Mouse (Mus musculus): ENCODE data around the gene Acer2. TPM values are rescaled to one million over a fixed set of nuclear protein-coding genes. Genes with fewer than 3 reads are reported as not detected.
A peak's percentile ranks its signal among the peaks of the same experiment; 100 is the strongest.
"Not testable (repeated sequence)": the region's sequence is repeated elsewhere in the genome, so short reads cannot be mapped to it uniquely, and the experiment has no call there.

Gene Acer2
- polyA plus RNA-seq (2015; fragmentation: Nextera tagmentation; extraction: Ambion mirVana): 24.6 and 24.7 TPM in 2 replicates

GRCm38 (mm10) chr4:86874146-86874847 is at the start of gene Acer2:
Gene Acer2 (plus strand): TSS chr4:86874396.
- peak within 1 kb of the TSS; percentile 98 for H3K4me2 ChIP-seq
- no peaks in the 10 kb centered on the region for H3K9me3 ChIP-seq
- ATAC-seq (ENCODE audit: insufficient read depth, low FRiP score, low read depth): peak; percentile 97
- no peaks in the 10 kb centered on the region for H3K36me3 ChIP-seq
- no peaks in the 10 kb centered on the region for H3K27me3 ChIP-seq (replicated peaks)
- H3K4me3 ChIP-seq (replicated peaks): peak within 1 kb of the TSS; percentile 69
- H3K4me1 ChIP-seq: peaks cover 5% of the 10 kb centered on the region; the same call in 1 of the 2 replicates
- peak within 1 kb of the TSS; percentile 7; the same call in 1 of the 2 replicates for H3K27ac ChIP-seq
- under 1% methylated on average over 57 of the region's 60 CpGs for WGBS
- peak within 1 kb of the TSS; percentile 71 for H3K9ac ChIP-seq

- H3K36me3 ChIP-seq: peaks cover 29% of the 10 kb centered on the region
- H3K9ac ChIP-seq: no peak overlapping the region
- H3K27ac ChIP-seq: no peak overlapping the region
- H3K4me2 ChIP-seq: no peak overlapping the region
- no peaks in the 10 kb centered on the region for H3K4me1 ChIP-seq
- H3K27me3 ChIP-seq (replicated peaks): no peaks in the 10 kb centered on the region
- H3K9me3 ChIP-seq: no peaks in the 10 kb centered on the region
- 92% methylated on average over 7 of the region's 7 CpGs for WGBS
- H3K4me3 ChIP-seq (replicated peaks): no peak overlapping the region
- no peak for ATAC-seq (ENCODE audit: insufficient read depth, low FRiP score, low read depth)
Measured at GRCm38 (mm10) chr4:86825143-86825542, 49.1 kb upstream of the Acer2 start.

DNA sequence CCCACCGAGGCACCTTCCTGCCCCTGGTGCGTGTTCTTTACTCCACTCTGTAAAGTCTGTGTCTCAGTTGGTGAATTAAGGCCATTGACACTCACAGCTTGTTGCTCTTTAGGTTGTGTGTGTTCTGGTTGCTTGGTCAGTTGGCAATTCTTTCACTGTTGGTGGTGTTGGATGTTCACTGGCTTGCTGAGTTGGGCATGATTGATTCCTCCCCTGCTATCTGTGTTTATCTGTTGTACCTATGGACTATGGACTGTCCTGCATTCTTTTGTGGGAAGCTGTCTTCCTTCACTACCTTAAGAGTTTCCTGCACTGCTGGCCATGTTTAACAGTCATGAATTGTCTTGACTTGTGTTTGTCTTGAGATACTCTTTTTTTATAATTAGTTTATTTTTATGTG is 42.3 kb upstream of the Acer2 start:
- H3K9ac ChIP-seq: no peak overlapping the region
- no peak overlapping the region for H3K27ac ChIP-seq
- no peak overlapping the region for H3K4me3 ChIP-seq (replicated peaks)
- no peaks in the 10 kb centered on the region for H3K27me3 ChIP-seq (replicated peaks)
- no peaks in the 10 kb centered on the region for H3K4me1 ChIP-seq
- H3K36me3 ChIP-seq: peaks cover 19% of the 10 kb centered on the region
- H3K9me3 ChIP-seq: no peaks in the 10 kb centered on the region
- H3K4me2 ChIP-seq: no peak overlapping the region
- no peak for ATAC-seq (ENCODE audit: insufficient read depth, low FRiP score, low read depth)
- WGBS: 90% methylated on average over 2 of the region's 2 CpGs

- 100% methylated on average over 2 of the region's 2 CpGs for WGBS
- H3K36me3 ChIP-seq: peaks cover 33% of the 10 kb centered on the region
Measured at GRCm38 (mm10) chr4:86841141-86841540, 33.1 kb upstream of the Acer2 start.

DNA sequence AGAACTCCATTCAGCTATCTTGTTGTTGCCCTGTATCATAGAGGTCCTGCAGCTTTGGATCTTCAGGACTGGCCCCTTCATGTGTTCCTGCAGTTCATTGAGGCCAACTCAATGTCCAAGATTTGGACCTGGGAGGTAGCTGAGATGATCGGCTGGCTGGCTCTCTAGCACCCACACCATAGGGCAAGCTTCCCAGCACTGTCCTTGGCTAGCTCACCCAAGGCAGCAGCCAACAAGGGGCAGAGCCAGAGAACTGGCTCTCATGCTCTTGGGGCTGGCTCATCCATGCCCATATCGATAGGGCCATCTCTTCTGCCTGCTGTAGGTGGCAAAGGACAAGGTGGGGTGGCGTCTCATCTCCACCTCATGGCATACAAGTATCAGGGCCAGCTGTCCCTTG is 28.8 kb upstream of the Acer2 start:
- Histone ChIP-seq H3K4me2 (no peak overlapping the region), H3K9me3 (no peaks in the 10 kb centered on the region), H3K27me3 (replicated peaks) (no peaks in the 10 kb centered on the region), H3K9ac (no peak overlapping the region), H3K36me3 (peaks cover 24% of the 10 kb centered on the region), H3K27ac (no peak overlapping the region), H3K4me3 (replicated peaks) (no peak overlapping the region), H3K4me1 (no peaks in the 10 kb centered on the region)
- ATAC-seq (ENCODE audit: insufficient read depth, low FRiP score, low read depth): no peak
- 95% methylated on average over 3 of the region's 3 CpGs for WGBS

More at GRCm38 (mm10) chr4:86841141-86841540, 33.1 kb upstream of the Acer2 start:
- not testable (repeated sequence) for H3K9ac ChIP-seq; H3K27ac ChIP-seq; ATAC-seq (ENCODE audit: insufficient read depth, low FRiP score, low read depth); H3K4me3 ChIP-seq (replicated peaks); H3K4me1 ChIP-seq; H3K4me2 ChIP-seq; H3K27me3 ChIP-seq (replicated peaks); H3K9me3 ChIP-seq

GRCm38 (mm10) chr4:86847246-86847645 is 26.9 kb upstream of the Acer2 start:
- 77% methylated on average over 2 of the region's 2 CpGs for WGBS
- no peak overlapping the region for H3K4me2 ChIP-seq
- no peaks in the 10 kb centered on the region for H3K4me1 ChIP-seq
- ATAC-seq (ENCODE audit: insufficient read depth, low FRiP score, low read depth): peak; percentile 73; the same call in 1 of the 2 replicates
- peaks cover 18% of the 10 kb centered on the region; the same call in 1 of the 2 replicates for H3K36me3 ChIP-seq
- no peaks in the 10 kb centered on the region for H3K9me3 ChIP-seq
- no peak overlapping the region for H3K4me3 ChIP-seq (replicated peaks)
- no peaks in the 10 kb centered on the region for H3K27me3 ChIP-seq (replicated peaks)
- no peak overlapping the region for H3K27ac ChIP-seq
- no peak overlapping the region for H3K9ac ChIP-seq

GRCm38 (mm10) chr4:86851331-86851730 is 22.9 kb upstream of the Acer2 start:
- 76% methylated on average over 2 of the region's 2 CpGs for WGBS
- H3K9ac ChIP-seq: no peak overlapping the region
- no peaks in the 10 kb centered on the region; the same call in 1 of the 2 replicates for H3K4me1 ChIP-seq
- no peak overlapping the region for H3K4me3 ChIP-seq (replicated peaks)
- H3K27ac ChIP-seq: no peak overlapping the region
- H3K27me3 ChIP-seq (replicated peaks): no peaks in the 10 kb centered on the region
- H3K36me3 ChIP-seq: peaks cover 26% of the 10 kb centered on the region
- no peak overlapping the region for H3K4me2 ChIP-seq
- H3K9me3 ChIP-seq: no peaks in the 10 kb centered on the region
- ATAC-seq (ENCODE audit: insufficient read depth, low FRiP score, low read depth): 0 out of 2 replicates have a peak, but pooled peaks have one; percentile 16

DNA sequence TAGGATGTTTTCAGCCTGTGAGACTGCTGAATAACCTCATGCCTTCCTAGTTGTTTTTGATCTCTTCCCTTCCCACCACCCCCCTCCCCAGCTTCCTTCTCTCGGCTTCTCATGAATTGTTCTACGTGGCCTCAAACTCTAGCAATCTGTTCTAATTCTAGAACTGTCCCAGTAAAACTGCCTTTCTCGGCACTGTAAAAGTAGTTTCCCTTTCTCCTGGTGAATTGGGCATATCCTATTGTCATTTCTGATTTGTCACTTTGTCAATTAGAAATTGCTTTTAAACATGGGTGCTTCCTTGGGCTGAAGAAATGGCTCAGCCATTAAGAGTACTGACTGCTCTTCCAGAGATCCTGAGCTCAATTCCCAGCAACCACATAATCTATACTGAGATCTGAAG is 22.2 kb upstream of the Acer2 start:
- WGBS: 74% methylated on average over 3 of the region's 3 CpGs
- Histone ChIP-seq H3K4me3 (replicated peaks) (no peak overlapping the region), H3K27ac (no peak overlapping the region), H3K4me2 (no peak overlapping the region), H3K4me1 (no peaks in the 10 kb centered on the region; the same call in 1 of the 2 replicates), H3K9me3 (no peaks in the 10 kb centered on the region), H3K9ac (no peak overlapping the region), H3K27me3 (replicated peaks) (no peaks in the 10 kb centered on the region), H3K36me3 (peaks cover 26% of the 10 kb centered on the region)
- no peak for ATAC-seq (ENCODE audit: insufficient read depth, low FRiP score, low read depth)

- H3K9ac ChIP-seq: no peak overlapping the region
- H3K27ac ChIP-seq: no peak overlapping the region
- peaks cover 26% of the 10 kb centered on the region for H3K36me3 ChIP-seq
- no peaks in the 10 kb centered on the region for H3K27me3 ChIP-seq (replicated peaks)
- no peak for ATAC-seq (ENCODE audit: insufficient read depth, low FRiP score, low read depth)
- H3K4me1 ChIP-seq: no peaks in the 10 kb centered on the region; the same call in 1 of the 2 replicates
- no peaks in the 10 kb centered on the region for H3K9me3 ChIP-seq
- no peak overlapping the region for H3K4me3 ChIP-seq (replicated peaks)
- no peak overlapping the region for H3K4me2 ChIP-seq
- 78% methylated on average over 4 of the region's 4 CpGs for WGBS
Measured at GRCm38 (mm10) chr4:86852813-86853590, 21.2 kb upstream of the Acer2 start.

DNA sequence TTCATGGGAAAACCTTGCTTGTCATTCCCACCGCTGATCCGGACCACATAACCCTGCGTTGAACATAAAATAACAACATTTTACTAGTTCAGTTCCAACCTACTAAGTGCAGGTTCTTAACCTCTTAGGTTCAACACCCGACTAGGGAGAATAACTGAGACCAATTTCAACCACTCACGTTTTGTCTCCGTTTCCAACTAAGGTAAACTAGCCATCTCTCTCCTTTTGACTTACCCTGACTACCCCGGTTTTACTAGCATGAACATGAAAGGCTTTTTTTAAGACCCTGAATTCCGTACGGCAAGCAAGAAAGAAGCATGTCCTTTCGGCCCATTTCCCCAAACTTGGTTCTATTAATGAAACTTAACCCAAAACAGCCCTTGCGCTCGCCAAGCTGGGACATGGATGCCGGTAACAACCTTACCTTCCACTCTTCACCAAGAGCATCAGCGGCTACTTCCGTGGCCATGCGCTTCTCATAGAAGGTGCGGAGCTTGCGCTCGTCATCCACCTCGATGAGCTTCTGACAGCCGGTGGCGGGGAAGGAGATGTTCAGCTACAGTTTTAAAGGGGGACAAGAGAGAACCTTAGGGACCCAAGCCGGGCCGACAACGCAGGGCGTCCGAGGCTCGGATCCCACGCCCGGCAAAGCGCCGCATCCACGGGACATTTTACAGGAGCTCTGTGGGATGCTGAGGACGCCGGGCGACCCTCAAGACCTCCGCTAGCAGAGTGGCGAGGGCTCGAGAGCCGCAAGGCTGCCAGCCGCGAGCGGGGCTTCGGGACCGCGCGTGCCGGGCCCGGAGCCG is 17.7 kb upstream of the Acer2 start:
- ATAC-seq (ENCODE audit: insufficient read depth, low FRiP score, low read depth): no peak
- Histone ChIP-seq H3K4me3 (replicated peaks) (peak overlapping the region; percentile 92), H3K27ac (peak overlapping the region; percentile 96), H3K4me2 (peak overlapping the region; percentile 48), H3K9me3 (no peaks in the 10 kb centered on the region), H3K4me1 (peaks cover 3% of the 10 kb centered on the region; the same call in 1 of the 2 replicates), H3K9ac (peak overlapping the region; percentile 99), H3K36me3 (peaks cover 22% of the 10 kb centered on the region), H3K27me3 (replicated peaks) (no peaks in the 10 kb centered on the region)
- WGBS: 1% methylated on average over 50 of the region's 50 CpGs
